Mouse (Mus musculus) megakaryocyte, embryonic 14.5 days (primary cell): ENCODE measurements at regions not wholly inside any gene's neighbourhood (a gene's known extent, or its start where the extent isn't known, plus 50 kb on each side); places are given as distances from the start of the nearest gene placed in this dataset.
A peak's percentile ranks its signal among the peaks of the same experiment; 100 is the strongest.

Source experiments
- H3K27me3 ChIP-seq: replicated peaks from 2 replicates; pipeline ENCODE3; 2012; ENCODE audit warnings: inconsistent platforms
- H3K36me3 ChIP-seq: replicated peaks from 2 replicates; pipeline ENCODE3; 2012; ENCODE audit warnings: low read length, inconsistent platforms, mixed read lengths
- H3K4me1 ChIP-seq: 2 replicates; pipeline ENCODE4 v1.6.1; 2012; ENCODE audit warnings: inconsistent platforms
- H3K4me3 ChIP-seq: replicated peaks from 2 replicates; pipeline ENCODE3; 2012; ENCODE audit warnings: moderate library complexity, mild to moderate bottlenecking, inconsistent platforms
- H3K9me3 ChIP-seq: 2 replicates; pipeline ENCODE4 v1.6.1; 2012; ENCODE audit warnings: inconsistent platforms
- FLI1 ChIP-seq: IDR thresholded peaks from 2 replicates; pipeline ENCODE4 v1.6.1; 2012; ENCODE audit warnings: low read length, inconsistent platforms, mixed read lengths
- GATA1 ChIP-seq: IDR thresholded peaks from 3 replicates; pipeline ENCODE4 v1.6.1; 2012; ENCODE audit warnings: mixed read lengths, low read length, inconsistent platforms, borderline replicate concordance

- H3K4me1 ChIP-seq, result no peaks in the 10 kb centered on the region
- H3K9me3 ChIP-seq, result no peaks in the 10 kb centered on the region
- no peaks in the 10 kb centered on the region for H3K36me3 ChIP-seq
- H3K27me3 ChIP-seq, result no peaks in the 10 kb centered on the region
- no peak overlapping the region for H3K4me3 ChIP-seq
- TF ChIP-seq FLI1, result no peak
- no peak for TF ChIP-seq GATA1
Observed at GRCm38 (mm10) chr13:82912859-82913258, 591.0 kb upstream of the Mef2c start.

DNA sequence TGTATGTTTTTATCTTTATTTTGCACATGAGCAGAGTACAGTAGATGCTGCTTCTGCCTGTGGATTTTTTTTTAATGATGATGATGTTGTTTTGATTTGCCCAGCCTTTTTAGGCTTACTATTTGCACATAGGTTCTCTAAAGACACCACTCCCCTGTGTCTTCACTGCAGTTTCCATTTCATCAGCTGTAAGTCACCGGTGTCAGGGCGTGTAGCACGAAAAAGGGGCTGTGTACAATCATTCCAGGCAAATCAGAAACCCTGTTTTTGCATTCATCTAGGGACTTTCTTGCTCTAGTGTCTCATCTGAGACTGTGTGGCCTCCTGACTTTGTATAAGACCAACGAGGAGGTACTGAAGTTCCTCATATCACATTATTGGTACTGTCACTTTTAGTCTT is 588.6 kb upstream of the Mef2c start:
- no peak overlapping the region for H3K4me3 ChIP-seq

DNA sequence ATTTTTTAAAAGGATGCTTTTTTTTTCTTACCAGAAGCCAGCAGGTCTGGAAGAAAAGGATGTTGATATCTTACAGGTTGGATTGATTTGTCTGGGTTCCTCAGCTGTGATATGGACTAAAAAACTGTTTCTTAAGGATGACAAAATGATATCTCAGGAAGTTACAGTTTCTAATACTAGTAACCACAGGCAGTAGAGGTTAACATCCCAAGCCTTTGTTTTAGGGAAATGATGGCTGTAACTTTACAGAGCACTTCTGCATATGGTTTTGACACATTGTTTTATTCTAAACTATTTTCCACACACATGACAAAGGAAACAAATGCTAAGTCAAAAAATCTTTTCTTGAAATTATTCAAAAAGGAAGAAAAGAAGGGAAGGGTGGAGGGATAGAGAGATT is 573.8 kb upstream of the Mef2c start:
- peaks cover 5% of the 10 kb centered on the region; the same call in 1 of the 2 replicates for H3K4me1 ChIP-seq
- TF ChIP-seq GATA1, result no peak
- no peaks in the 10 kb centered on the region for H3K27me3 ChIP-seq
- H3K4me3 ChIP-seq, result no peak overlapping the region
- H3K9me3 ChIP-seq, result no peaks in the 10 kb centered on the region
- H3K36me3 ChIP-seq, result no peaks in the 10 kb centered on the region

More for the DNA sequence above, 588.6 kb upstream of the Mef2c start:
- TF ChIP-seq GATA1 (no peak), FLI1 (no peak)
- Histone ChIP-seq H3K4me1 (no peaks in the 10 kb centered on the region), H3K36me3 (no peaks in the 10 kb centered on the region), H3K27me3 (no peaks in the 10 kb centered on the region), H3K9me3 (no peaks in the 10 kb centered on the region)

DNA sequence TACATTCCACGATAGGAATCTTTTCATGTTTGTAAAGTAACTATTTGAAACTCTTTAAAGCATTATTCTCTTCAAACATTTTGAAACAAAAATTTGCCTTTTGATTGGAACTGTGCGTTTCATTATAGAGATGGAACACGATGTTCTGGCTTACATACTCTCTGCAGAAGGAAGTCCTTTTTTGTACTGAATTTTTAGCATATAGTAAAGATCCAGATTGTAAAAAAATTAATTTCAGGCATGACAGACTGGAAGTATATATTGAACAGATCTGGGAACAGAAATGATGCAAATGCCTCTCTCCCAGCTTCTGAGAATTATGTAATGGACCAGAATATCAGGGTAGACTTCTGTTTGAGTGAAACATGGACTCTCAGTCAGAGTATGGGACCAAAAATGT is 566.0 kb upstream of the Mef2c start:
- Histone ChIP-seq H3K36me3 (peaks cover 2% of the 10 kb centered on the region), H3K4me3 (no peak overlapping the region), H3K9me3 (no peaks in the 10 kb centered on the region), H3K27me3 (no peaks in the 10 kb centered on the region), H3K4me1 (peaks cover 4% of the 10 kb centered on the region; the same call in 1 of the 2 replicates)
- no peak for TF ChIP-seq GATA1

DNA sequence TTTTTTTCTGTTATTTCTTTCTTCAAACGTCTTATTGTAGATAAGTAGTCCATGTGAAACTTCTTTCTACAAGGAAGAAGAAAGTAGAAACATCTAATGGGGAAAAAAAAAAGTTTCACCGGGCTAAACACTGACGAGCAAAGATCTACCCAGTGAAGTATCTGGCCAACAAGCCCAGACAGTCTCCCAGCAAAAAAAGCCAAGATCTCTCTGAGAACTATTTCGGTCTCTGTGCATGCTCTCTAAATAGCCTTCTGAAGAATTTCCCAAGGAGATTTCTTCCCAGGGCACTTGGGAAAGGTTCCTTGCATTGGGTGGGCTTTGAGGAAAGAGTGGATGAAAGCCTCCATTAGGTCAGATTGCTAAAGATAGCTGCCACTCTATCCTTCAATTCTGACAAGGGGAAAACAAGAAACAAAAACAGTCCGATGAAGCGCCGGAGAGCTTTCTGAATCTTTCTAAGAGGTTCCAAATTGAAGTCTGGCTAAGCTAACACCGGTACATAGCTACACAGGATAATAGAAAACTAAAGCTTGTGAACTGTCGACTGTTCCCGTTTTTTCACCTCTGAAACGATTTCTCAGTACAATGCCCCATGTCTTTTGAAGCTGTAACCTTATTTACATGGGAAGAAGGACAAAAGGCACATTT is 561.0 kb upstream of the Mef2c start:
- no peaks in the 10 kb centered on the region for H3K4me1 ChIP-seq
- no peaks in the 10 kb centered on the region for H3K36me3 ChIP-seq
- H3K27me3 ChIP-seq, result no peaks in the 10 kb centered on the region
- no peak overlapping the region for H3K4me3 ChIP-seq
- TF ChIP-seq FLI1 (no peak), GATA1 (no peak)
- H3K9me3 ChIP-seq, result no peaks in the 10 kb centered on the region

DNA sequence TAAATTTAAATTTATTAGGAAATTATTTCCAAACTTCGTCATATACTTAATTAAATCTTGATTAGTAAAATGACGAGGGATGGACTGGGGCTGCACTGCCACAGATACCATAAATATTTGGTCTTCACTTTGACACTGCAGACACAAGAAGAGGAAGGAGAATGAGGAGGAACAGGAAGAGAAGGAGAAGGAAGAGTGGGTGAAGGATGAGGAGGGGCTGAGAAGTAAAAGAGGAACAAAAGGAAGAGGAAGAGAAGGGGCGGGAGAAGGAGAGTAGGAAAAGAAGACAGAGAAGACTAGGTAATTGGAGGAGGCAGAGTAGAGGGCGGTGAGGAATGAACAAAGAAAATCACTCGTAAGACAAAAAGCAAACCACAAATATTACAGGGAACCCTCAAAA is 556.9 kb upstream of the Mef2c start:
- H3K27me3 ChIP-seq, result no peaks in the 10 kb centered on the region
- no peaks in the 10 kb centered on the region for H3K36me3 ChIP-seq
- peaks cover 12% of the 10 kb centered on the region for H3K4me1 ChIP-seq
- TF ChIP-seq GATA1, result no peak
- no peak for TF ChIP-seq FLI1
- H3K4me3 ChIP-seq, result no peak overlapping the region
- no peaks in the 10 kb centered on the region for H3K9me3 ChIP-seq

DNA sequence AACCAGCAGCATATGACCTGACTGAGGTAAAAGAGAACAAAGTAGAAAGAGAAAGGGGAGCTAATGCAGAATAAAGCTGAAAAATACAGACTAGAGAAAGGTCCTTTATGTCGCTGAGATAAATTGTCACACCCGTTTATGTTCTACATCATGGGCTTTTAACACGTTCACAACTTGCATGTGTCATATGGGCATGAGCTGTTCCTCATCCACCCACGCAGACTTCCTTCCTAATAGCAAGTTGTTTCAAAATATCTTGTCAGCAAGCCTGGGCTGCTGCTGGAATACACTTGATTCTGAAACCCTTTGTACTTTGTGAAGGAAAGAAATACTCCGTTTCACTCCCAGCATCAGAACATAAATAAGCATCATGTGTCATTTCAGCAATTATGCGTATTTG is 554.3 kb upstream of the Mef2c start:
- Histone ChIP-seq H3K36me3 (no peaks in the 10 kb centered on the region), H3K9me3 (no peaks in the 10 kb centered on the region), H3K4me3 (peak overlapping the region; percentile 79), H3K27me3 (no peaks in the 10 kb centered on the region), H3K4me1 (peaks cover 12% of the 10 kb centered on the region)
- TF ChIP-seq FLI1, result no peak

GRCm38 (mm10) chr13:82962333-82962732 is 541.5 kb upstream of the Mef2c start:
- TF ChIP-seq FLI1 (no peak), GATA1 (no peak)
- H3K4me3 ChIP-seq, result no peak overlapping the region
- no peaks in the 10 kb centered on the region for H3K9me3 ChIP-seq
- no peaks in the 10 kb centered on the region for H3K4me1 ChIP-seq
- H3K27me3 ChIP-seq, result no peaks in the 10 kb centered on the region
- no peaks in the 10 kb centered on the region for H3K36me3 ChIP-seq

GRCm38 (mm10) chr13:82971722-82972121 is 532.1 kb upstream of the Mef2c start:
- Histone ChIP-seq H3K4me3 (no peak overlapping the region), H3K9me3 (no peaks in the 10 kb centered on the region), H3K36me3 (peaks cover 3% of the 10 kb centered on the region), H3K27me3 (no peaks in the 10 kb centered on the region), H3K4me1 (no peaks in the 10 kb centered on the region)
- no peak for TF ChIP-seq FLI1
- no peak for TF ChIP-seq GATA1

DNA sequence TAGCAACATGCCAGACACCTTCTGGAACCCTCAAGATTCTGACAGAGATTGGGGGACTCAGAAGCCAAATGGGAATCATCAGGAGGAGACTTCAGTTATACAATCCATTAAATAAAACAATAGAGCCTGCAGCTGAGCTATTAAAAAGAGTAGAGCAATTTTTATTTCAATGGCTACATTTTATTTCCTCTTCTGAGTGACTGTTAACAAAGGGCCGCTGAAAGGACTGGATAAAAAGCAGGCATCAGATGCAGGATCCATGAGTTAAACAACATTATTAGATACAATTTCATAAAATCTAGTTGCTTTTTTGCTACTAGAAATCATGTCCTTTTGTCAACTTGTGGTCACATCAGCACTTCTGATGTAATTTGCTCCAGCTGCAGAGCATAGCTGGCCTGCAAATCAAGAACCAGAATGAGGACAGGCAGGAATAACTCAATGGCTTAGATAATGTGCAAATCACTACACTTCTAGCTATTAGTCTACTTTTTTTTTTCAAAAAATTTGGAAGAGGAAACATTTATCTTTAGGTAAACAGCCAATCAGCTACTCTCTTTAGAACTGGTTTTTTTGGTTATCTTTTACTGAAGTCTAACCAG is 529.5 kb upstream of the Mef2c start:
- H3K36me3 ChIP-seq, result no peaks in the 10 kb centered on the region
- no peaks in the 10 kb centered on the region for H3K4me1 ChIP-seq
- H3K9me3 ChIP-seq, result no peaks in the 10 kb centered on the region
- H3K27me3 ChIP-seq, result no peaks in the 10 kb centered on the region
- TF ChIP-seq GATA1 (no peak), FLI1 (no peak)
- H3K4me3 ChIP-seq, result no peak overlapping the region

- 0 out of 2 replicates have a peak, but pooled peaks cover 3% of the 10 kb centered on the region for H3K9me3 ChIP-seq
- no peak overlapping the region for H3K4me3 ChIP-seq
- TF ChIP-seq GATA1, result no peak
- no peak for TF ChIP-seq FLI1
- no peaks in the 10 kb centered on the region for H3K36me3 ChIP-seq
- no peaks in the 10 kb centered on the region for H3K27me3 ChIP-seq
- H3K4me1 ChIP-seq, result peaks cover 9% of the 10 kb centered on the region; the same call in 1 of the 2 replicates
Observed at GRCm38 (mm10) chr13:83001118-83001517, 502.7 kb upstream of the Mef2c start.
